Mouse (Mus musculus) T-helper 17 cell (primary cell): Measurements from ENCODE around the gene Sstr5.

Source experiments
- in situ Hi-C, 2 experiments: fragments of 300-600 bp; cut with MboI, MseI; formaldehyde crosslinking; loops; 1 replicate in 1 of 2; 2 replicates in 1 of 2; pipeline ENCODE4 v1.15.1; 2025; ENCODE audit warnings: high pct_unique_total_duplicates in 2 of 2

Gene Sstr5

DNA sequence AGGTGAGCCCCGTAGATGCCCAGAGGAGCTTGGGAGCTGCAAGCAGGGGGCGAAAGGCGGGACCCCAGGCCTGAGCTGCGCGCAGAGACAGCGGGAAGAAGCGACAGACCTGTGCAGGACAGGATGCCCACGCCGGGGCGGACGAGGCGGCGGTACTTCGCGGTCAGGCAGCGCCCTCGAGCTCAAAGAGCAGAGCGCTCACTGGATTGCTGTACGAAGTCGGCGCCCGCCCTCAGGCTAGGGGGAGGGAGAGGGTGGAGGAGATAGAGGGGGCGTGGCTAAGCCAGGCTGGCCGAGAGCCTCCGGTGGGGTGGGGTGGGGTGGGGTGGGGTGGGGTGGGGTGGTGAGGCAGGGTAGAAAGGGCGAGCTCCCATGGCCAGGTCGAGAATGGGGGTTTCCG, at the start of gene Sstr5:
Sstr5 (minus strand) TSS at position 276 of the 400 bp plus-strand sequence.
- in situ Hi-C loops: no loop called here

DNA sequence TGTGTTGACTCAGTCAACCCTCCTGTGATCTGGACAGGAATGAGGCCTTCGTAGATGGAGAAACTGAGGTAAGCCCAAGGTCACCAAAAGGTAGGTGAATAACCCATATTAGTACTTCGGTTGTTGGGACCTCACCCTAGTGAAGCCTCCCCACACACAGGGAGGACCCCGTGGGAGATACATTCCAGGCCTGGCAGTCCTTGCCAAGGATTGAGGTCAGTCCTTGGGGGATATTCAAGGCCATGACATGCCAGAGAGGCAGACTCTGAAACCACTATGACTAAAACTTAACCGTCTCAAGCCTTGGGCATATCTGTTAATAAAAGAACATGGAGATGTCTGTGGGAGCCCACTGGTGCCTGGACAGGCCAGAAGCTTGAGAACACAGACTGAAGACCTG, 44.7 kb upstream of the Sstr5 start:
- in situ Hi-C loops: loop anchor here in 1 of 2 experiments (25.0 kb wide), 1 partner anchor 954 kb away; no protein-coding TSS in a partner anchor

DNA sequence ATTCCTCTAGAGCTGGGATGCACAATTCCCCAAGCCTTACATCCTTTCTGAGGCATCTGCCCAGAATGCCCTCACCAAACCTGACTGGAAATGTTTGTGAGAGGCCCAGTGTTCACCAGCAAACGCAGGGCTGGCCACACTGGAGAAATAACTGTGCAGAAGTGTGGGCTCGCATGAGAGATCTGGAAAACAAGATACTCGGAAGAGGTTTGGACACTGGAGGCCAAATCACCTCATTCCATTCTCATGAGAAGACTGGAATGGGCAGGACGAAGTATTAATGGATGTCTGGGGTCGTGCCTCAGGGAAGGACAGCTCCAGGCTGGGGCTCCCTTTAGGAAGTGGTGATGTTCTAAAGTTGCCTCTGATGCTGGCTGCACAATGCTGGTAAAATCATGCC, 43.6 kb upstream of the Sstr5 start:
- in situ Hi-C loops: loop anchor here in 1 of 2 experiments (25.0 kb wide), 1 partner anchor 953 kb away; no protein-coding TSS in a partner anchor

- in situ Hi-C loops: loop anchor here in 1 of 2 experiments (25.0 kb wide), 1 partner anchor 952 kb away; no protein-coding TSS in a partner anchor
These were observed 42.1 kb upstream of the Sstr5 start for GRCm38 (mm10) chr17:25538945-25539875.

GRCm38 (mm10) chr17:25530357-25531022, 33.4 kb upstream of the Sstr5 start:
- in situ Hi-C loops: loop anchor here in 1 of 2 experiments (25.0 kb wide), 1 partner anchor 943 kb away; no protein-coding TSS in a partner anchor

DNA sequence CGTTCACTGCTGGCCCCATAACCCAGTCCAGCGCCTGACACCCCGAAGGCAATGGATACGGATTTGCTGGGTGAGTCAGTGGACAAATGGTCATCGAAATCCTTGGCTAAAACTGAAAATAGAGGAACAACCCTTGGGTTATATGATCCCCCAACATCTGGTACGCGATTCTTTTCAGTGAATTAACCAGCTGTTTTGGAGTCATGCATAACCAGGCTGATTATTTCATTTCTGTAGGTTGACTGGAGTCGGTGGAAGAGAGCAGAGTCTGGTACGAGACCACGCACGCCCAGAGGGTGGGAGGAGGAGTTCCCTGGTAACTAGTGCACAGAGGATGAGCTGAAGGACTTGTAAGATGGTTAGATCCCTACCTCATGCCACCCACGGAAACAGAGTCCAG, 25.0 kb upstream of the Sstr5 start:
- in situ Hi-C loops: loop anchor here in 1 of 2 experiments (25.0 kb wide), 1 partner anchor 1640 kb away; the partner anchor contains the start of gene Ip6k3

- in situ Hi-C loops: loop anchor here in 1 of 2 experiments (25.0 kb wide), 1 partner anchor 1642 kb away; the partner anchor contains the start of gene Ip6k3
These were observed 23.4 kb upstream of the Sstr5 start for GRCm38 (mm10) chr17:25520492-25520891.

- in situ Hi-C loops: loop anchor here in 1 of 2 experiments (25.0 kb wide), 1 partner anchor 1643 kb away; the partner anchor contains the start of gene Ip6k3
These were observed 22.4 kb upstream of the Sstr5 start for GRCm38 (mm10) chr17:25519511-25519910.

DNA sequence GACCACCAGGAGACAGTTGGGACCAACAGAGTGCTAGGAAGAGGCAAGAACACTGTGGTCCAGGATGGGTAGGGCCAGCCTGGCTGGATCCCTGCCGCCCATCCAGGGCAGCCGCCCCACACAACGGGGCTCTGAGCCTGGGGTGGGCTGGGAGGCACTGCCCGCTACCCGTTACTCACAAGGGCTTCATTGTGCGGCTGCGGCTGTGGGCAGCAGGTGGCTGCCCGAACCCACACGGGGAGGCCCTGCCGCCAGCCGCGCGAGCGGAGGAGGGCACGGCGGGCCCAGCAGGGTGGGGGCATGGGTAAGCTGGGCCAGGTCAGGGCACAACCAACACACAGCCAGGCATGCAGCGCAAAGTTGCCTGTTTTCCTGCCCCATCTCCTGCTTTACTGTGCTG, 21.1 kb upstream of the Sstr5 start:
- in situ Hi-C loops: loop anchor here in 1 of 2 experiments (25.0 kb wide), 1 partner anchor 1644 kb away; the partner anchor contains the start of gene Ip6k3

DNA sequence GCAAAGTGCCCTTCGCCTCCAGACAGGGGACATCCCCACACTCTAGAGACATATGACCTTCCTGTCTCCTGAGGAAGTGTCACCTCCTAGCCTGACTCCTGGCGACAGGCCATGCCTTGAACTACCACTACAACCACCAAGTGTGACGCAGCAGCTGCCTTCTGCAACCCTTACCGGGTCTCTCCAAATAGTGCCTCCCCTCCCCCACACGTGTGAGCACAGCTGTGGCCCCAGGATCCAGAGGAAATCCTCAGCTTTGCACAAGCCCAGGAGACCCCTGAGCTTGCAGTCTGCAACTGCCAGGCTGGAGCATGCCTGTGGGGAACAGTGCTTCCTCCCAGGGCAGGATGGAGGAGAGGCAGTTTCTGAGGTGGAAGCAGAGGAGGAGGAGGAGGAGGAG, 19.2 kb upstream of the Sstr5 start:
- in situ Hi-C loops: loop anchor here in 1 of 2 experiments (25.0 kb wide), 1 partner anchor 1646 kb away; the partner anchor contains the start of gene Ip6k3

GRCm38 (mm10) chr17:25514055-25514454, 17.0 kb upstream of the Sstr5 start:
- in situ Hi-C loops: loop anchor here in 1 of 2 experiments (25.0 kb wide), 1 partner anchor 1648 kb away; the partner anchor contains the start of gene Ip6k3

DNA sequence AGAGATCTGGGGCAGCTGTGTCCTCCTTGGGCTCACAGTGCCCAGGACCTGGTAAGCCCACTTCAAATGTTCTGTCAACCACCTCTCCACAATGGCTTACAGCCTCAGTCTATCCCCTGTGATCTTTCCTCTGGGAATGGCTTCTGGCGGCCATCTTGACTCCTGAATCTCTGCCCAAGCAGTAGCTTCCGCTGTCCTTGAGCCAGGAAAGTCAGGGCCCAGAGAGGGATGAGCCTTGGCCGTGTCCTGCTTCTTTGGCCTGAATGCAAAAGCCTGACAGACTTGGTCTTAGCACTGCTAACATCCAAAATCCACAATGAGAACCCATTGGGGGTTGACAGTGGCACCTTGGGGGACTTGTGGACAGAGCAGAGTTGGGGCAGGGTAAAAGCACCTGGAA, 14.8 kb upstream of the Sstr5 start:
- in situ Hi-C loops: loop anchor here in 1 of 2 experiments (25.0 kb wide), 1 partner anchor 1650 kb away; the partner anchor contains the start of gene Ip6k3

DNA sequence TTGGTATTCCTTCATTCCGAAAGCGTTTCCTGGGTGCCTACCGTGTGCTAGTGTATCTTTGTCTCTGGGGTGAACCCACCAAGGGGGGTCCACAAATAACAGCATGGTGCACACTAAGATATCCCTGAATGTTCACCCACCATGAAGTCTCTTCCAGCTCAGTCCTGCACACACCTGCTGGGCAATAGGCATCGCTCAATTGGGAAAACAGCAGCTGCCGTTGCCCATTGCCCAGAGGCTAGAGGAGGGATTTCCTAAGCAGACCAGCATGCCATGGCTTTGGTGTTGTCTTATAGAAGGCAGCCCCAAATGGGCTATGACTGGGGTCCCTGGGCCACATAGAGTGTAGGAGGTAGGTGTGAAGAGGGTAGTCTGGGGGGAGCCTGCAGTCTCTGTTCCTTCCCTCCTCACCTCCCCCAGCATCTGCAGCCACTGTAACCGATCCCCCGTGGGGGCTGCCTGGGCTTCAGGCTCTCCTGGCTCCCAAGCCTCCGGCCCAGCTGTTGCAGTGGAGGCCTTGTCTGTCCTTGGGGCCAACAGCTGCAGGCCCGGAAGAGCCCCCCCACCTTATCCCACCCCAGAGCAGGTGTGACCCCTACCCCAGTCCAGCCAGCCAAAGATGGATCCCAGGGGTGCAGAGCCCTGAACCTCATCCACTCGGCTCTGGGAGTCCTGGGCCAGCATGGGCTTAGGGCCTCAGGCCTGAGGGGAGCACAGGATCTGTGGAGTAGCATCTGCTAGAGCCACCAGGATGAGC, 13.2 kb upstream of the Sstr5 start:
- in situ Hi-C loops: loop anchor here in 1 of 2 experiments (25.0 kb wide), 1 partner anchor 1652 kb away; the partner anchor contains the start of gene Ip6k3

DNA sequence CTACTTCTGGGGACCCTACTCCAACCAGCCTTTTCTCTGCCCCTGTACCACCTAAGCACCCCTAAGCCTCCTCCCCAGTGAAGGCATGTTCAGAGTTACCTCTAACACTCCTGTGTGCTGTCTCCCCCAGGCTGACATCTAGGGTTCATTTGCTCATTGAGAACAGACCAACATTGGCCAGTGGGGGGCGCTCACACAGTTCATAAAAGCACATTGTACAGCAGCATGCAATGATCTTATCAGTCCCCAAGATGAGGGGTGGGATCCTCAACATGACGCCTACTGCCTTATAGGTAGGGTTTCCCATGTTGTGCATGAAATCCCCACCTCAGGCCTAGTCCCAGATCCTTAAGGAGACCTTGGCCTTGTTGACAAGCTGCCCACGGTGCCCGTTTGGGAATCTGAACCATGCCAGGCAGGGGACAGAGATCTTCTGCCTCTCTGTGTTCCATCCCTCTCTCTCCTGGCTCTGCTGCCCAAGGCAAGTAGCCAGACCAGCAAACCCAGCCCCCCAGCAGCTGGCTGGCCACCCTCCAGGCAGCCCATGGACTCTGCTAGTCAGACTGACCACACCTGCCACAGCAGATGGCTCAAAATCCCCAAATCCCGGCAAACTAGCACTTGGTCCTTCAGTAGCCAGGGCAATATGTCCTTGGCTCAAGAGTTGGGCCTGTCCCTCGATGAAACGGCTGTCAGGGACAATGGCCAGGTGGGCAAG, 11.9 kb upstream of the Sstr5 start:
- in situ Hi-C loops: loop anchor here (10.0 to 25.0 kb wide), 2 partner anchors 486 to 1653 kb away; partner anchors contain the start of gene Ip6k3 (in 1 of the 2)

DNA sequence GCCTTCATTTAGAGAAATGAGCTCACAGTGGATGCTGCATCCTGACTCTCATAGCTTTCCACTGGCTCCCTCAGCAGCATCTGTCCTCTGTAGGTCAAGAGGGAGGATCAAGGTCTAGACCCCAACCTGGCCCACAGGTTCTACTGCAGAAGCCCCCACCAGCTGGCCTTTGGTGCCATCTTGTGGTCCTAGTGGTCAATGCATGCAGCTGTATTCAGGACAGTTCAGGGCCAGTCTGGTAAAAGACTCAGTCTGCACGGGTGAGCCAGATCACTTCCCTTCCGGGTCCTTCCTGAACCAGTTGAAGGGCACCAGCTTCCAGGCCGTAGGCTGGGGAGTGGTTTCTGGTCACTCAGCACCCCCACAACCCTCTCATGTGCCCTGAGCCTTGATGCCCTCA, 10.7 kb upstream of the Sstr5 start:
- in situ Hi-C loops: loop anchor here (10.0 to 25.0 kb wide), 2 partner anchors 487 to 1655 kb away; partner anchors contain the start of gene Ip6k3 (in 1 of the 2)

- in situ Hi-C loops: loop anchor here (10.0 to 25.0 kb wide), 2 partner anchors 492 to 1660 kb away; partner anchors contain the start of gene Ip6k3 (in 1 of the 2)
These were observed 5.5 kb upstream of the Sstr5 start for GRCm38 (mm10) chr17:25502599-25502998.

DNA sequence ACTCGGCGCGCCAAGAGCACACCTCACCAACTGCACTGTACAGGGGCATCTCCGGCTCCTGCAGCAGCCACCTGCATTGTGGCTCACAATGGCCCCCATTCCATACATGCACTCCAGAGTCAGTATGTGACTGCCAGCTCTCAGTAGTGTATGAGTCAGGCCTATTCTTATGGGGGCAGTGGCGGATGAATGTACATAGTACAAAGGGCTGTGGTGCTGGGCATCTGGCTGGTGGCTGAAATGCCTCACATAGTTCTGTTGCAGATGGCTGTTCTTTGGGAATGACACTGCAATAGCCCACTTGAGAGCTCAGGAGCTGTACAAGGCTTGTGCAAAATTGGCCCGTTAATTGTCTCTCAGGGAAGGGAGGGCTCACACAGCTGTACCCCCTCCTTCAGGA, 15.0 kb downstream of the Sstr5 start:
- in situ Hi-C loops: no loop called here

DNA sequence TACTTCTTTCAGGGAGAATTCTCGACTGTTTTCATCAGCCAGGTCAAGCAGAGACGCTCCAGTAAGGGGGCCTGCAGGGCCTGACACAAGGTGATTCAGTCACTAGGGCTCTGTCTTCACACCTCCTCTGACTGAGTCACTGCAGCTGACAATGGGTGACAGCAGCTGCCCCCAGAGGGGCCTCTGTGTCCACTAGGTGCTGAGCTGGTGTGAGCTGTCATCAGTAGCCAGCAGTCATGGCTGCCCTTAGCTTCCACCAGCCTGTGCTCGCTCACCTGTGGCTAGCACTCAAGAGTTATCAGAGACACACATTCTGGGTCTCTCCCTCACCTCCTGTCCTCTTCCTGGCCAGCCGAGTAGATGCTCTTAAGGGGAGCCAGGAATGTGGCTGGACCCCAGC, 16.3 kb downstream of the Sstr5 start:
- in situ Hi-C loops: no loop called here

GRCm38 (mm10) chr17:25480152-25480551, 16.9 kb downstream of the Sstr5 start:
- in situ Hi-C loops: no loop called here
